Mouse (Mus musculus): Measurements from ENCODE around the gene Prdm11. TPM values are rescaled to one million over a fixed set of nuclear protein-coding genes. Genes with fewer than 3 reads are reported as not detected.

The Prdm11 gene
- polyA plus RNA-seq, 1 experiment from 2014 or later: 8.0 TPM

DNA sequence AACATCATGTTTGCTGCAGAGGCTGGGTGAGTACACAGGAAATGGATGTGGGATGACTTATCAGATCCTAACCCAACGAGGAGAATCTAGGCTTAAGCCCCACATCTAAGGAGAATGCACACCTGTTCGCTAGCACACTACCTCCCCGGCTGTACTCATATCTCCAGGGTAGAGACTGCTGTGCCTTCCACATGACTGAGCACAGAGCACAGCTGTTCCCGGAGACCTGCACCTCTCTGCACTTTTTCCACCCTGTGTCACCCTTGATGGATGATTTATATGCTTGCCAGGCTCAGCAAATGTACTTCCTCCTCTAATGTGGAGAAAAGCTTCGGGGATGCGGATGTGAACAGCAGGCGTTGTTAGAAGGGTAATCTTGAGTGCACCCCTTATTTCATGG lies 114.9 kb downstream of the Prdm11 start:
- 59% methylated on average over 7 of the region's 7 CpGs for WGBS
- Histone ChIP-seq H3K27ac (no peak overlapping the region), H3K4me3 (replicated peaks) (no peak overlapping the region), H3K36me3 (no peaks in the 10 kb centered on the region), H3K4me1 (replicated peaks) (peaks cover 5% of the 10 kb centered on the region; the same call in 1 of the 2 replicates), H3K9me3 (no peaks in the 10 kb centered on the region), H3K4me2 (replicated peaks) (no peak overlapping the region), H3K27me3 (replicated peaks) (no peaks in the 10 kb centered on the region), H3K9ac (no peak overlapping the region)
- ATAC-seq: no peak

DNA sequence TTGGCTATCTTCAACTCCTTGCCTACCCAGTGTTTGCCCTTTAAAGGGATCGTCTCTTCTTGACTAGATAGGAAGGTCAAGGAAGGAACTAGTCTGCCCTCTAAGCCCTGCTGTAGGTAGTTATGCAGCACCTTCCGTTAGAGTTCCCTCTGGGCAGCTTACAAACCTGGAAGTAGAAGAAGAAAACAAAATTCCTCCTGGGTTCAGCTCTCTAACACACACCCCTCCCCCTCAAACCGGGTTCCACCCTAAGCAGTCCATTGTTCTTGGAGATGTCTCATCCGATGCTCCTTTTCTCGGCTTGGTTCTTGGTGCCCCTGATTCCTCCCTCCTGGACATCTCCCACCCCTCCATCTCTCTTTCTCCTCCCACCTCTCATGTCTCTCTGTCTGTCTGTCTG lies 116.3 kb downstream of the Prdm11 start:
- Histone ChIP-seq H3K27me3 (replicated peaks) (no peaks in the 10 kb centered on the region), H3K36me3 (no peaks in the 10 kb centered on the region), H3K9me3 (no peaks in the 10 kb centered on the region), H3K9ac (no peak overlapping the region), H3K27ac (no peak overlapping the region), H3K4me2 (replicated peaks) (no peak overlapping the region), H3K4me1 (replicated peaks) (peaks cover 3% of the 10 kb centered on the region; the same call in 1 of the 2 replicates), H3K4me3 (replicated peaks) (no peak overlapping the region)
- 73% methylated on average over 5 of the region's 5 CpGs for WGBS
- no peak for ATAC-seq

DNA sequence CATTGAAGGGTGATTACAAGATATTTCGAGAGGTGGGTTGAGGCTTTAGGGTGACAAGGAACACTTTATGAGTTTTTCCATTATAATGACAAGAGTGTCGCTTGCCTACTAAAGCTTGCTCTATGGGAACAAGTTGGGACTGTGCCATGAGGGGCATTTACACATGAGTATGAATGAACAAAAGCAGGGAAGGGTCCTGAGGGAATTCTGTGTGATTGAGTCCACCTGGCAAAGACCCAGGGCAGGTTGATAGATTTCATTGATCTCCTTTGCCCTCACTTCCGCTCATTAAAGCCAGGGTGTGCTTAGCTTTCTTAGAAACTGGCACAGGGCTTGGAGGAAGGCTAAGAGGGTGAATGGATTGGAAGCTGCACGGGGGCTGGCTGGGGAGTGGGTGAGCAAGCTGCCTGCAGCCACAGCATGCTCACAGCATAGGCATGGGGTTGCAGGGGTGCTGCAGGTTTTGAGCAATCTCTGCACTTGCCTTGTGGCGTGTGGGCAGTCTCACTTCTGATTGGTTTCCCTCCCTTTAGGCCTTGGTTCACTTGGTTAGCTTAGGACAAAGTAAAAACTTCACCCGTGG lies 121.2 kb downstream of the Prdm11 start:
- Histone ChIP-seq H3K4me2 (replicated peaks) (no peak overlapping the region), H3K9me3 (no peaks in the 10 kb centered on the region), H3K27ac (no peak overlapping the region), H3K4me1 (replicated peaks) (no peaks in the 10 kb centered on the region), H3K27me3 (replicated peaks) (no peaks in the 10 kb centered on the region), H3K9ac (no peak overlapping the region), H3K36me3 (no peaks in the 10 kb centered on the region), H3K4me3 (replicated peaks) (no peak overlapping the region)
- ATAC-seq: no peak
- WGBS: 76% methylated on average over 6 of the region's 6 CpGs

DNA sequence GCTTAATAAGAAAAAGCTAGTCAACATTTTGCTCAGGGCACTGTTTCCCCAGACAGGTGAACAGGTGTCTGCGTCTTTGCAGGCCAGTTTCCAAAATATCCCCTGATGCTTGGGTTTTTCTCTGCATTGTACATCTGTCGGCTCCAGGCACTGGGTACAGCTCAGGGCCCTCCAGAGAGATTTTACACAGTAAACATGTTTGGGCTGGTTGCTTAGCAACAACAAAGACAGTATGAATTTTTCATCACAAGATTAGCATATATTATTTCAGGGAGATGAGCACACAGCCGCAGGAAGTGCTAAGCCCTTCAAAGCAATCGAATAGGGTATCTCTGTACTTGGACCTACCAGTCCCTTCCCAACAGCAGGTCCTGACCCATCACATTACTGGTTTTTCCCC lies 125.3 kb downstream of the Prdm11 start:
- no peaks in the 10 kb centered on the region for H3K9me3 ChIP-seq
- H3K9ac ChIP-seq: no peak overlapping the region
- 73% methylated on average over 4 of the region's 4 CpGs for WGBS
- H3K36me3 ChIP-seq: no peaks in the 10 kb centered on the region
- H3K27ac ChIP-seq: no peak overlapping the region
- peaks cover 13% of the 10 kb centered on the region for H3K4me1 ChIP-seq (replicated peaks)
- H3K4me3 ChIP-seq (replicated peaks): no peak overlapping the region
- ATAC-seq: no peak
- H3K27me3 ChIP-seq (replicated peaks): peaks cover 5% of the 10 kb centered on the region; the same call in 1 of the 2 replicates
- no peak overlapping the region for H3K4me2 ChIP-seq (replicated peaks)

DNA sequence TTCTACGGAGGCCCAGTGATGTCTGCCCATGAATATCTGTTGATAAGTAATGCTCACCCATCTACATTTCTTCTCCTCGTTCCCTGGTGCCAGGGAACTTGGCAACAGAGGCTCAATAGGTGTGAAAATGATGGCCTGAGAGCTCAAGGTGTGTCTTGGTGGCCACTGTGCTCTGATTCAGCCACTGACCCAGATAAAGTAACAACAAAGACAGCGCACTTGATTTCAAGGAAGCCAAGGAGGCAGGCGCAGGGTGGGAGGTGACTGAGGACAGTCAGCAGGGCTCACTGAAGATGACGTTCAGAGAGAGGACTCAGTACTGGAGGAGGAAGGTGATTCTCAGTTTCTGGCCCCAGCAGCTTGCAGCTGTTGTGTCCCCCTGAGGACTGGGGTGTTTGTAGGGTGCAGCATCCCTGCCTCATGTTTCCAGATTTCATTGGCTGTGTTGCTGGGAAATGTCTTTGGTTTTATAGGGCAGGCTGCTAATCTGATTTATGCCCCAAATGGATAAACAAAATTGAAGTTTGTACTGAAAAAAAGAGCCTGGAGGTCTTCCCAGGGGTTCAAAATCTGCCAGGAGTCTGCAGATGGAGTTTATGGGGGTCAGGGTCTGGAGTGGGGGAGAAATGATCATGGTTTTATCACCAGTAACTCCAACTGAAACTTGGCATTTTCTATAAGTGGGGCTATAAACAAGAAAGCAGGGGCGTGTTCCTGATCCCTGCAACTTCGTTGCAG lies 128.4 kb downstream of the Prdm11 start:
- no peak overlapping the region for H3K4me2 ChIP-seq (replicated peaks)
- 0 out of 2 replicates have a peak overlapping the region, but pooled peaks have one; percentile 1 for H3K27ac ChIP-seq

DNA sequence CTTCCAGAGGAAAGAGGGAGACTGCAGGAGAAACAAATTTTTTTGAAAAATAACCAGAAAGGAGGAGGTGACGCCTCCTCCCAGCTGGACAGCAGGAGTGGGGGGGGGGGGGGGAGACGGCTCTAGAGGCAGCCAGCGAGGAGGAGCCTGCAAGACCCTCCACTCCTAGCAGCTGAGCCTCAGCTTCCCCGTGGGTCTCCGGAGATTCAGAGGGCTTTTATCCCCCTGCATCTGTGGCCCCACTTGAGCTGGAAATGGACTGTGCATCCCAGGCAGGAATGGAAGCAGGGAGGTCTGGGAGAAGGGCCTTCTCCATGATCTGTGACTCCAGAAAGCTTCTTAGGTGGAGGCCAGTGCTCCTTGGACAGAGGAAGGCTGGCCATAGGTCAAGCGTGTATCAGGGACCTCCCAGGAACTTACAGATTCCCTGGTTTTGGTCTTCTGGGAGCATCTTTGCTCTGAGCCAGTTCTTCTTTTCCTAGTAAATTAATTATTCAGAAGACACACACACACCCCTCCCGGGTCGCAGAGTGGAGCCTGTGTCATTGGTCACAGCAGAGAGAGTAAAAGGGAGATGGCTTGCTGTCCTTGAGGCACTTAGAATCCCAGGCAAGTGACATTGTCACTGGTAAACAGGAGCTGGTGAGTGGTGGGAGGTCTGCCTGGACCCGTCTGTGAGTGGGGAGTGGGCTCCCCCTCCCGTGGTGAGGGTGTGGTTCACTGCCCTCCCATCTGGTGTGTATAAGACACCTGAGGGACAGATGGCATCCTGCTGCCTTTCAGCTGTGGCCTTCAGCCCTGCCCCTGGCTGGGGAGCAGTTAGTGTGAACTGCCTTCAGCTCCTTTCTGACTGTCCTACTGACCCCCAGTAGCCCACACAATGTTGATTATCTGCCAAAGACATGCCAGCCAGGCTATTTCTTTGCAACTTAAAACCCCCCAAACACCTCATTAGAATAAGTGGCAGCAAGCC lies 130.0 kb downstream of the Prdm11 start:
- Histone ChIP-seq H3K4me2 (replicated peaks) (peak overlapping the region; percentile 95), H3K27me3 (replicated peaks) (peaks cover 16% of the 10 kb centered on the region), H3K27ac (no peak overlapping the region), H3K4me1 (replicated peaks) (peaks cover 24% of the 10 kb centered on the region), H3K36me3 (no peaks in the 10 kb centered on the region), H3K9ac (no peak overlapping the region), H3K9me3 (no peaks in the 10 kb centered on the region), H3K4me3 (replicated peaks) (peak overlapping the region; percentile 47)
- ATAC-seq: no peak
- 18% methylated on average over 10 of the region's 10 CpGs for WGBS

More for the DNA sequence above, 128.4 kb downstream of the Prdm11 start:
- WGBS: 32% methylated on average over 7 of the region's 7 CpGs
- ATAC-seq: peak; percentile 40
- Histone ChIP-seq H3K4me3 (replicated peaks) (no peak overlapping the region), H3K36me3 (no peaks in the 10 kb centered on the region), H3K9ac (no peak overlapping the region), H3K4me1 (replicated peaks) (peaks cover 24% of the 10 kb centered on the region), H3K27me3 (replicated peaks) (peaks cover 16% of the 10 kb centered on the region), H3K9me3 (no peaks in the 10 kb centered on the region)

Other genes starting within 250 kb of the Prdm11 start
- gene Syt13, start 131.1 kb downstream of the Prdm11 start, polyA plus RNA-seq (2015; fragmentation: Nextera tagmentation; extraction: Ambion mirVana): 6.4 and 6.6 TPM in 2 replicates
- gene Trp53i11, start 141.4 kb upstream of the Prdm11 start, polyA plus RNA-seq (2015; fragmentation: Nextera tagmentation; extraction: Ambion mirVana): 36.0 and 38.8 TPM in 2 replicates

Measured in intestine, embryonic 15.5 days (tissue).